Mouse (Mus musculus) CH12.LX (cell line): ENCODE results near the gene Gm10750. TPM values are rescaled to one million over a fixed set of nuclear protein-coding genes. Genes with fewer than 3 reads are reported as not detected.

Experiments
- DNase-seq: peaks from one replicate; pipeline ENCODE4 v3.0.0-alpha.2; 2013; ENCODE audit errors: extremely low read depth
- H3K27ac ChIP-seq: 2 replicates; pipeline ENCODE4 v1.5.1; 2012; ENCODE audit warnings: low read depth, mild to moderate bottlenecking, control low read depth, moderate library complexity; ENCODE audit not compliant: insufficient read depth
- H3K27me3 ChIP-seq: replicated peaks from 2 replicates; pipeline ENCODE3; 2012; ENCODE audit warnings: inconsistent platforms
- H3K36me3 ChIP-seq, 2 experiments: replicated peaks in 1 of 2; 2 replicates each; pipeline versions ENCODE3 to v1.6.1; 2012; ENCODE audit warnings: inconsistent platforms in 1 of 2, low read length in 1 of 2, mild to moderate bottlenecking in 1 of 2, mixed read lengths in 1 of 2, moderate library complexity in 1 of 2; ENCODE audit not compliant: control insufficient read depth in 1 of 2, insufficient read depth in 1 of 2
- H3K4me1 ChIP-seq, 2 experiments: 2 replicates each; pipeline ENCODE4 v1.6.1; 2012; ENCODE audit warnings: inconsistent platforms in 1 of 2, moderate library complexity in 1 of 2; ENCODE audit not compliant: insufficient read depth in 2 of 2, control insufficient read depth in 1 of 2
- H3K4me2 ChIP-seq: 2 replicates; pipeline ENCODE4 v1.6.1; 2012; ENCODE audit warnings: low read depth, mild to moderate bottlenecking, control low read depth; ENCODE audit not compliant: poor library complexity, insufficient read depth, severe bottlenecking
- H3K4me3 ChIP-seq, 3 experiments: fragments of 150-350 bp in 1 of 3; sonication (generic) in 1 of 3; replicated peaks in 1 of 3; 2 replicates each; pipeline versions ENCODE3 to v1.5.1; 2011 to 2012; ENCODE audit warnings: low read depth in 2 of 3, low read length in 2 of 3, mild to moderate bottlenecking in 2 of 3, moderate library complexity in 2 of 3, control low read depth in 1 of 3, improper control_type of control experiment in 1 of 3, inconsistent platforms in 1 of 3, mixed read lengths in 1 of 3; ENCODE audit not compliant: poor library complexity in 1 of 3
- H3K79me2 ChIP-seq: replicated peaks from 2 replicates; pipeline ENCODE4 v1.6.1; 2012; ENCODE audit warnings: mild to moderate bottlenecking, moderate library complexity; ENCODE audit not compliant: control insufficient read depth, poor library complexity, insufficient read depth, severe bottlenecking; ENCODE audit errors: extremely low read depth
- H3K9ac ChIP-seq: 2 replicates; pipeline ENCODE4 v1.6.1; 2012; ENCODE audit warnings: low read depth, mild to moderate bottlenecking, control low read depth, moderate library complexity; ENCODE audit not compliant: insufficient read depth
- H3K9me3 ChIP-seq: replicated peaks from 2 replicates; pipeline ENCODE3; 2012; ENCODE audit warnings: low read length, inconsistent platforms, mixed read lengths
- BHLHE40 ChIP-seq: IDR thresholded peaks from 2 replicates; pipeline ENCODE4 v1.6.1; 2011; ENCODE audit warnings: mild to moderate bottlenecking, low read depth, low read length, improper control_type of control experiment
- E2F4 ChIP-seq: IDR thresholded peaks from 2 replicates; pipeline ENCODE4 v1.6.1; 2011; ENCODE audit warnings: low read depth, low read length, improper control_type of control experiment; ENCODE audit not compliant: insufficient replicate concordance
- ELF1 ChIP-seq: IDR thresholded peaks from 2 replicates; pipeline ENCODE4 v1.6.1; 2014; ENCODE audit warnings: low read depth, mild to moderate bottlenecking, inconsistent platforms, low read length, improper control_type of control experiment
- ETS1 ChIP-seq: conservative IDR thresholded peaks from 2 replicates; pipeline ENCODE4 v1.6.1; 2012; ENCODE audit warnings: low read depth, mild to moderate bottlenecking, inconsistent platforms, low read length, improper control_type of control experiment, moderate library complexity
- JUN ChIP-seq: IDR thresholded peaks from 2 replicates; pipeline ENCODE4 v1.6.1; 2011; ENCODE audit warnings: low read depth, mild to moderate bottlenecking, low read length, improper control_type of control experiment, moderate library complexity; ENCODE audit not compliant: insufficient read depth
- NELFE ChIP-seq: IDR thresholded peaks from 2 replicates; pipeline ENCODE4 v1.6.1; 2011; ENCODE audit warnings: low read depth, low read length, improper control_type of control experiment
- PAX5 ChIP-seq: IDR thresholded peaks from 2 replicates; pipeline ENCODE4 v1.6.1; 2012; ENCODE audit warnings: low read length, inconsistent platforms, mixed read lengths
- SIN3A ChIP-seq: IDR thresholded peaks from 2 replicates; pipeline ENCODE4 v1.6.1; 2012; ENCODE audit warnings: low read length, improper control_type of control experiment, inconsistent platforms
- TCF12 ChIP-seq: IDR thresholded peaks from 2 replicates; pipeline ENCODE4 v1.6.1; 2014; ENCODE audit warnings: low read depth, mild to moderate bottlenecking, inconsistent platforms, low read length, improper control_type of control experiment
- USF1 ChIP-seq: IDR thresholded peaks from 2 replicates; pipeline ENCODE4 v1.6.1; 2014; ENCODE audit warnings: low read depth, mild to moderate bottlenecking, inconsistent platforms, low read length, improper control_type of control experiment
- USF2 ChIP-seq: conservative IDR thresholded peaks from 2 replicates; pipeline ENCODE4 v1.6.1; 2011; ENCODE audit warnings: low read depth, low read length, improper control_type of control experiment
- ZNF384 ChIP-seq: IDR thresholded peaks from 2 replicates; pipeline ENCODE4 v1.6.1; 2012; ENCODE audit warnings: low read depth, low read length, improper control_type of control experiment, inconsistent platforms
- dilution Hi-C: fragments of 300-500 bp; cut with MboI; formaldehyde crosslinking; loops from 2 replicates; pipeline ENCODE4 v1.14.3; 2020; ENCODE audit warnings: low sequenced_read_pairs; ENCODE audit not compliant: extremely low pct_unique_long_range_greater_than_20kb, extremely low pct_ligation_motif_present
- in situ Hi-C: fragments of 300-500 bp; cut with MboI; formaldehyde crosslinking; loops from 3 replicates; pipeline ENCODE4 v1.14.3; 2019; ENCODE audit warnings: low sequenced_read_pairs, low pct_ligation_motif_present, low pct_unique_long_range_greater_than_20kb, mixed read lengths
- polyA plus RNA-seq: library from polyadenylated mRNA; unstranded; fragments of >175 nt; gene quantifications from 2 replicates; pipeline ENCODE4 v1.2.1, GENCODE M21; 2012; ENCODE audit warnings: low read depth; ENCODE audit not compliant: insufficient read length
- total RNA-seq, 2 experiments: library from RNA; depleted of rRNA; stranded (reverse); fragments of 300-350 nt in 1 of 2; fragments of >200 nt in 1 of 2; gene quantifications; 2 replicates each; pipeline ENCODE4 v1.2.3; 2012 to 2014

Gene Gm10750
- total and polyA plus RNA-seq, 3 experiments, result not detected

DNA sequence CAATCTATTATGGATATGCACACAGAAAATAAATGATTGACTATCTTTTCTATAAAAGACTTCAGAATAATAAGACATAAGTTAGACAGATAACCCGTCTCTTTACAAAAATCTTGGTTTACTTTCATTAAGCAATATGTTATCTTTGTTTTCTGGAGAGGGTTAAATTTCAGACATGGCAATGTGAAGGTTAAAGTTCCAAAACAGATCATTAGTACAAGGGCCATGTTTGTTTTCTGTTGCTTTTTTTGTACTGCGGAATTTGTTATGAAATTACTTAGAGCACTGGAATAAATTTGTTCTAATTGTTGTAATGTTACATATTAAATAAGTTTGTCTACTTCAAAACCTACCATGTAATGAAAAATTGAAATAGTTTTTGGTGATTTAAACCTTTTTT, 21.9 kb downstream of the Gm10750 start:
- Histone ChIP-seq H3K9me3 (no peaks in the 10 kb centered on the region), H3K36me3 (no peaks in the 10 kb centered on the region), H3K27ac (no peak overlapping the region), H3K79me2 (no peaks in the 10 kb centered on the region), H3K4me3 (no peak overlapping the region), H3K4me2 (no peak overlapping the region), H3K9ac (no peak overlapping the region), H3K4me1 (no peaks in the 10 kb centered on the region), H3K27me3 (peaks cover 33% of the 10 kb centered on the region)
- TF ChIP-seq SIN3A, result no peak
- TF ChIP-seq USF2, result no peak
- TF ChIP-seq ETS1, result no peak
- no peak for TF ChIP-seq TCF12
- no peak for TF ChIP-seq BHLHE40
- TF ChIP-seq ZNF384, result no peak
- TF ChIP-seq JUN, result no peak
- no peak for TF ChIP-seq PAX5
- no peak for TF ChIP-seq E2F4
- TF ChIP-seq NELFE, result no peak
- TF ChIP-seq ELF1, result no peak
- TF ChIP-seq USF1, result no peak
- in situ Hi-C loops, result no loop called here
- DNase-seq, result no peak
- dilution Hi-C loops, result no loop called here

Other genes with a start within 250 kb of the Gm10750 start
- gene Cst11, start 245.7 kb downstream of the Gm10750 start, total RNA-seq (2012; rRNA removed), result not detected in 2 replicates
- gene Cst11, start 245.7 kb downstream of the Gm10750 start, total RNA-seq (2014; rRNA removed), result not detected in 2 replicates
- not detected in 2 replicates for gene Cst11, start 245.7 kb downstream of the Gm10750 start, polyA plus RNA-seq
- not detected in 2 replicates for gene 8030411F24Rik, start 235.2 kb downstream of the Gm10750 start, total RNA-seq (2012; rRNA removed)
- not detected in 2 replicates for gene 8030411F24Rik, start 235.2 kb downstream of the Gm10750 start, total RNA-seq (2014; rRNA removed)
- not detected in 2 replicates for gene 8030411F24Rik, start 235.2 kb downstream of the Gm10750 start, polyA plus RNA-seq
- gene Cst12, start 227.9 kb downstream of the Gm10750 start, total RNA-seq (2012; rRNA removed), result not detected in 2 replicates
- gene Cst12, start 227.9 kb downstream of the Gm10750 start, total RNA-seq (2014; rRNA removed), result not detected in 2 replicates
- not detected in 2 replicates for gene Cst12, start 227.9 kb downstream of the Gm10750 start, polyA plus RNA-seq
- gene Cst8, start 218.5 kb downstream of the Gm10750 start, total RNA-seq (2012; rRNA removed), result not detected in 2 replicates
- not detected in 2 replicates for gene Cst8, start 218.5 kb downstream of the Gm10750 start, total RNA-seq (2014; rRNA removed)
- gene Cst8, start 218.5 kb downstream of the Gm10750 start, polyA plus RNA-seq, result not detected in 2 replicates
- gene Cst13, start 197.2 kb downstream of the Gm10750 start, total RNA-seq (2012; rRNA removed), result not detected in 2 replicates
- gene Cst13, start 197.2 kb downstream of the Gm10750 start, total RNA-seq (2014; rRNA removed), result not detected in 2 replicates
- not detected in 2 replicates for gene Cst13, start 197.2 kb downstream of the Gm10750 start, polyA plus RNA-seq
- gene Cst9, start 182.1 kb downstream of the Gm10750 start, total RNA-seq (2012; rRNA removed), result not detected in 2 replicates
- gene Cst9, start 182.1 kb downstream of the Gm10750 start, total RNA-seq (2014; rRNA removed), result not detected in 2 replicates
- not detected in 2 replicates for gene Cst9, start 182.1 kb downstream of the Gm10750 start, polyA plus RNA-seq
- gene 9230104L09Rik, start 152.2 kb downstream of the Gm10750 start, total RNA-seq (2012; rRNA removed), result not detected in 2 replicates
- gene 9230104L09Rik, start 152.2 kb downstream of the Gm10750 start, total RNA-seq (2014; rRNA removed), result not detected in 2 replicates
- gene 9230104L09Rik, start 152.2 kb downstream of the Gm10750 start, polyA plus RNA-seq, result not detected in 2 replicates
- 228 and 231 TPM in 2 replicates for gene Cst3, start 141.5 kb downstream of the Gm10750 start, total RNA-seq (2012; rRNA removed)
- 170 and 209 TPM in 2 replicates for gene Cst3, start 141.5 kb downstream of the Gm10750 start, total RNA-seq (2014; rRNA removed)
- gene Cst3, start 141.5 kb downstream of the Gm10750 start, polyA plus RNA-seq, result 139 and 156 TPM in 2 replicates
- gene Gm1330, start 14.0 kb downstream of the Gm10750 start, total RNA-seq (2012; rRNA removed), result not detected in 2 replicates
- not detected in 2 replicates for gene Gm1330, start 14.0 kb downstream of the Gm10750 start, total RNA-seq (2014; rRNA removed)
- not detected in 2 replicates for gene Gm1330, start 14.0 kb downstream of the Gm10750 start, polyA plus RNA-seq